Mouse (Mus musculus): Measurements from ENCODE around the gene Ext2. TPM values are rescaled to one million over a fixed set of nuclear protein-coding genes. Genes with fewer than 3 reads are reported as not detected.
A peak's percentile ranks its signal among the peaks of the same experiment; 100 is the strongest.

Gene Ext2
- polyA plus RNA-seq, 1 experiment from 2014 or later: 71.3 TPM

GRCm38 (mm10) chr2:93797162-93797795, 25.1 kb downstream of the Ext2 start:
- Histone ChIP-seq H3K4me1 (ENCODE audit: control insufficient read depth, insufficient read depth, low read length) (no peaks in the 10 kb centered on the region), H3K4me2 (ENCODE audit: low read length) (no peak overlapping the region), H3K9me3 (replicated peaks; ENCODE audit: control insufficient read depth, low read length, poor library complexity, severe bottlenecking) (no peaks in the 10 kb centered on the region), H3K27me3 (ENCODE audit: control insufficient read depth, insufficient read depth, low read depth, low read length) (no peaks in the 10 kb centered on the region), H3K36me3 (ENCODE audit: control insufficient read depth, insufficient read depth, low read length) (peaks cover 32% of the 10 kb centered on the region), H3K4me3 (ENCODE audit: low read depth, low read length) (no peak overlapping the region), H3K27ac (ENCODE audit: low read length) (no peak overlapping the region), H3K9ac (ENCODE audit: low read depth, low read length) (no peak overlapping the region)
- ATAC-seq: no peak
- 92% methylated on average over 19 of the region's 19 CpGs for WGBS

DNA sequence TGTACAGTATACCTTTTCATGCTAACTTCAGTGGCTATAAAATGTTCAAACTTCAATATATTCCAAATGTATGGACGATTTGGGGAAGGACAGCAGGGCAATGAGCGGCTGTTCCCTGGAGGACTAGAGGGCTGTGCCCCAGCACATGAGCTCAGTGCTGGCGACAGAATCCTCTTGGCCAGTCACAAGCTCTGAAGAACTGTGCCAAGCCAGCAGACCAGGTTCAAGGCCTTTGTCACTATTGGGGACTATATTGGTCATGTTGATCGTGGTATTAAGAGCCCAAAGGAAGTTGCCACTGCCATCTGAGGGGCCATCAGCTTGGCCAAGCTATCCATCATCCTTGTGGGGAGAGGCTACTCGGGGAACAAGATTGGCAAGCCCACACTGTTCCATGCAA, 28.0 kb downstream of the Ext2 start:
- no peak for ATAC-seq
- WGBS: 95% methylated on average over 5 of the region's 5 CpGs
- H3K9me3 ChIP-seq (replicated peaks; ENCODE audit: control insufficient read depth, low read length, poor library complexity, severe bottlenecking): no peaks in the 10 kb centered on the region
- no peaks in the 10 kb centered on the region for H3K27me3 ChIP-seq (ENCODE audit: control insufficient read depth, insufficient read depth, low read depth, low read length)
- no peak overlapping the region for H3K4me3 ChIP-seq (ENCODE audit: low read depth, low read length)
- no peaks in the 10 kb centered on the region for H3K4me1 ChIP-seq (ENCODE audit: control insufficient read depth, insufficient read depth, low read length)
- no peak overlapping the region for H3K4me2 ChIP-seq (ENCODE audit: low read length)
- H3K36me3 ChIP-seq (ENCODE audit: control insufficient read depth, insufficient read depth, low read length): peaks cover 33% of the 10 kb centered on the region
- H3K9ac ChIP-seq (ENCODE audit: low read depth, low read length): no peak overlapping the region
- no peak overlapping the region for H3K27ac ChIP-seq (ENCODE audit: low read length)

DNA sequence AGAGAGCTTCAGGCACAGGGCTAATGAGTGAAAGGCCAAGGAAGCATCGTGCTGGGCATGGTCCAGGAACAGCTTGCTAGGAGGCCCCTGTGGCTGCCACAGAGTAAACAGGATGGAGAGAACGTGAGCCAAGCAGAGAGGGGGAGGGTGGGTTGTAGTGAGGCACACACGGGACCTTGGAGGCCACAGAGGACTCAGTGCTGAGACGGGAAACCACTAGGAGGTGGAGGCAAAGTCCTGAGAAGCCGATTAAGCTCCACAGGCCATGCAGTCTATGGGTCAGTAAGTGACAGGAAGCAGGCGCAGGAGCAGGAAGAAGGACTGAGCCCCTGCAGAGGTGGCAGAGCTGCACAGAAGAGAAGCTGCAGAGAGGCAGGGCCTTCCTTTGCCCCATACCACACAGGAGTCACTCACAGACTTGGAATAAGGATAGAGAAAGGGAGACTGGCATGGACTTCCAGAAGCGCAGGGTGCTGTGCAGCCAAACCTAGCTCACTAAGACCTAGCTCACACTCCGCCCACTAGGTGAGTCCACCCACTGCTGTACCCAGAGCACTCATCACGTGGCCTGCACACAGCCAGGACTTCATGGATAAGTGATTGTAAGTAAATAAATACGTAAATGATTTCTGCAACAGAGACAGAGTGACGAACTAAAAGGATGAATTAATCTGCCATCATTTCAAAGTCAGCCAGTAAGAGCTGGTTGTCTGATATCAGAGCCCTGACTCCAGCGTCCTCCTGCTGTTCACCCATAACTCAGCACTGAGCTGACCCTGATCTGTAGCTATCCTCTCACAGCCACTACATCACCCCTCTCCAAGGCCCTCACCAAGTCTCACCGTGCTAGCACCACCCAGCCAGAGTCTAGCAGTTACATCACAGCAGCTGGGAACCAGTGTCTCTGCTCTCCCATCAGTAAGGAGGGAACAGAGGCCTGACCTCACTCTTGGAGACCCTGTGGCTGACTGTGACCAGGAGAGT, 30.6 kb downstream of the Ext2 start:
- 0 out of 2 replicates have a peak, but pooled peaks have one; percentile 27 for ATAC-seq

DNA sequence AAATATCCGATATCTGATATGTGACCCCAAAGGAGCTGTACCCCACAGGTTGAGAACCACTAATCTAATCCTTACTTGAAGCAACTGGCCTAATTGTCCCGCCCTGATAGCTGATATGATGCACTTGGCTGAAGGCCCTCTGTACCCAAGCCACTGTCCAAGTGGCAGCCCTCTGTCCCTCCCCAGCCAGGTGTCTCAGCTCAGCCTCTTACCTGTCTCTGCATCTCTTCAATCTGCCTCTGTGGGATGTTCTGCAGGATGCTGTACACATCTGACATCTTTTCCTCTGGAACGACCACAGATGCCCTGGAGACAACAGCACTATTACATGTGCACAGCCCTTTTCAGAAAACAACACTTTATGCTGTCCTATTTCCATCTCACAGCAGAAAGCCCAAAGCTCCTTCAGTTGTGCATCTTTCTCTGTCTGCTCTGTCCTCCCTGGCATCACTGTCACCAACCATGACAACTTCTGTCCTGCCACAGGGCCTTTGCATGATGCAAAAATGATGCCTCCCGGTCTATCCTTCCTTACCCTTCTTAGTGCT, 31.5 kb downstream of the Ext2 start:
- Histone ChIP-seq H3K4me2 (ENCODE audit: low read length) (no peak overlapping the region), H3K27me3 (ENCODE audit: control insufficient read depth, insufficient read depth, low read depth, low read length) (no peaks in the 10 kb centered on the region), H3K36me3 (ENCODE audit: control insufficient read depth, insufficient read depth, low read length) (peaks cover 23% of the 10 kb centered on the region), H3K27ac (ENCODE audit: low read length) (no peak overlapping the region), H3K9me3 (replicated peaks; ENCODE audit: control insufficient read depth, low read length, poor library complexity, severe bottlenecking) (no peaks in the 10 kb centered on the region), H3K4me3 (ENCODE audit: low read depth, low read length) (no peak overlapping the region), H3K9ac (ENCODE audit: low read depth, low read length) (no peak overlapping the region), H3K4me1 (ENCODE audit: control insufficient read depth, insufficient read depth, low read length) (peaks cover 3% of the 10 kb centered on the region)
- ATAC-seq: no peak
- WGBS: 86% methylated on average over 4 of the region's 4 CpGs

More for the DNA sequence above, 30.6 kb downstream of the Ext2 start:
- Histone ChIP-seq H3K4me1 (ENCODE audit: control insufficient read depth, insufficient read depth, low read length) (no peaks in the 10 kb centered on the region), H3K4me2 (ENCODE audit: low read length) (no peak overlapping the region), H3K4me3 (ENCODE audit: low read depth, low read length) (no peak overlapping the region), H3K9me3 (replicated peaks; ENCODE audit: control insufficient read depth, low read length, poor library complexity, severe bottlenecking) (no peaks in the 10 kb centered on the region), H3K27me3 (ENCODE audit: control insufficient read depth, insufficient read depth, low read depth, low read length) (no peaks in the 10 kb centered on the region), H3K36me3 (ENCODE audit: control insufficient read depth, insufficient read depth, low read length) (peaks cover 25% of the 10 kb centered on the region), H3K27ac (ENCODE audit: low read length) (no peak overlapping the region), H3K9ac (ENCODE audit: low read depth, low read length) (no peak overlapping the region)
- 62% methylated on average over 13 of the region's 13 CpGs for WGBS

DNA sequence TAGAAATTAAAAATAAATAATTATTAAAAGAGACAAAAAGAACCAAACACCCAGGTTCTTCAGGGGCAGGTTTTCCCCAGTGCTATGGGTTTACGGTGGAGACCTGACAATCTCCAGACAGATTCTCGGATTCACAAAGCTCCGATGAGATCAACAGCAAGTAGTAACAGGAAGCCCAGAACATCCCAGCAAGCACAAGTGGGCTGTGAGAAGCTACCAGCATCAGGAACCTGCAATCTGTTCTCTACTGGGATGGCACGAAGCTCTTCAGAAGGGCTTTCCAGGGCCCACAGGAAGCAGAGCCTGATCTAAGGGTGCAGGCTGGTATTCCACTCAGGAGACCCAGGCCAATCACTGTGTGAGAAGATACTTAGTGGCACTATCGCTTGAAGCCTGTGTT, 33.8 kb downstream of the Ext2 start:
- H3K4me1 ChIP-seq (ENCODE audit: control insufficient read depth, insufficient read depth, low read length): peaks cover 18% of the 10 kb centered on the region
- peaks cover 8% of the 10 kb centered on the region for H3K36me3 ChIP-seq (ENCODE audit: control insufficient read depth, insufficient read depth, low read length)
- no peak overlapping the region for H3K9ac ChIP-seq (ENCODE audit: low read depth, low read length)
- no peak for ATAC-seq
- 86% methylated on average over 5 of the region's 5 CpGs for WGBS
- no peak overlapping the region for H3K4me2 ChIP-seq (ENCODE audit: low read length)
- no peaks in the 10 kb centered on the region for H3K27me3 ChIP-seq (ENCODE audit: control insufficient read depth, insufficient read depth, low read depth, low read length)
- no peaks in the 10 kb centered on the region for H3K9me3 ChIP-seq (replicated peaks; ENCODE audit: control insufficient read depth, low read length, poor library complexity, severe bottlenecking)
- no peak overlapping the region for H3K4me3 ChIP-seq (ENCODE audit: low read depth, low read length)
- H3K27ac ChIP-seq (ENCODE audit: low read length): no peak overlapping the region

DNA sequence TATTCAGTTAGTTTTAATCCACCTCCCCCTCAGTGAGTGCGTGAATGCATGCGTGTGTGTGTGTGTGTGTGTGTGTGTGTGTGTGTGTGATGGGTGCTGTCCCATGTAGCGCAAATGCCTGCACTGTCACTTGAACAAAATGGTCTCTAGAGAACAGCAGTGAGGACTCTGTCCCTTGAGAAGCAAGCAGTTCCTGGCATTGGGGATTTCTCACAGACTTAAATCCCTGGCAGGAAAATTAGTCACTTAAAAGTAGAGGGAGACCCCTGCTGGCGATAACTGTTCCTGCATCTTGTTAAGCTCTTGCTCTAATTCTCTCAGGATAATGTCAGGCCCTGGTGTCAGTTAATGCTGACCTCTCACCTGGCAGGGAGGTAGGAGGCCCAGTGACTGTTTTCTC, 36.2 kb downstream of the Ext2 start:
- Histone ChIP-seq H3K9ac (ENCODE audit: low read depth, low read length) (no peak overlapping the region), H3K36me3 (ENCODE audit: control insufficient read depth, insufficient read depth, low read length) (peaks cover 4% of the 10 kb centered on the region), H3K4me3 (ENCODE audit: low read depth, low read length) (no peak overlapping the region), H3K4me2 (ENCODE audit: low read length) (no peak overlapping the region), H3K4me1 (ENCODE audit: control insufficient read depth, insufficient read depth, low read length) (peaks cover 18% of the 10 kb centered on the region), H3K27me3 (ENCODE audit: control insufficient read depth, insufficient read depth, low read depth, low read length) (no peaks in the 10 kb centered on the region), H3K27ac (ENCODE audit: low read length) (no peak overlapping the region), H3K9me3 (replicated peaks; ENCODE audit: control insufficient read depth, low read length, poor library complexity, severe bottlenecking) (no peaks in the 10 kb centered on the region)
- WGBS: 51% methylated on average over 4 of the region's 4 CpGs
- ATAC-seq: peak; percentile 65

GRCm38 (mm10) chr2:93785432-93785798, 37.0 kb downstream of the Ext2 start:
- Histone ChIP-seq H3K27me3 (ENCODE audit: control insufficient read depth, insufficient read depth, low read depth, low read length) (no peaks in the 10 kb centered on the region), H3K27ac (ENCODE audit: low read length) (no peak overlapping the region), H3K9me3 (replicated peaks; ENCODE audit: control insufficient read depth, low read length, poor library complexity, severe bottlenecking) (no peaks in the 10 kb centered on the region), H3K9ac (ENCODE audit: low read depth, low read length) (no peak overlapping the region), H3K4me2 (ENCODE audit: low read length) (no peak overlapping the region), H3K4me3 (ENCODE audit: low read depth, low read length) (no peak overlapping the region), H3K4me1 (ENCODE audit: control insufficient read depth, insufficient read depth, low read length) (peaks cover 18% of the 10 kb centered on the region), H3K36me3 (ENCODE audit: control insufficient read depth, insufficient read depth, low read length) (peaks cover 3% of the 10 kb centered on the region; the same call in 1 of the 2 replicates)
- WGBS: 19% methylated on average over 2 of the region's 2 CpGs
- no peak for ATAC-seq

DNA sequence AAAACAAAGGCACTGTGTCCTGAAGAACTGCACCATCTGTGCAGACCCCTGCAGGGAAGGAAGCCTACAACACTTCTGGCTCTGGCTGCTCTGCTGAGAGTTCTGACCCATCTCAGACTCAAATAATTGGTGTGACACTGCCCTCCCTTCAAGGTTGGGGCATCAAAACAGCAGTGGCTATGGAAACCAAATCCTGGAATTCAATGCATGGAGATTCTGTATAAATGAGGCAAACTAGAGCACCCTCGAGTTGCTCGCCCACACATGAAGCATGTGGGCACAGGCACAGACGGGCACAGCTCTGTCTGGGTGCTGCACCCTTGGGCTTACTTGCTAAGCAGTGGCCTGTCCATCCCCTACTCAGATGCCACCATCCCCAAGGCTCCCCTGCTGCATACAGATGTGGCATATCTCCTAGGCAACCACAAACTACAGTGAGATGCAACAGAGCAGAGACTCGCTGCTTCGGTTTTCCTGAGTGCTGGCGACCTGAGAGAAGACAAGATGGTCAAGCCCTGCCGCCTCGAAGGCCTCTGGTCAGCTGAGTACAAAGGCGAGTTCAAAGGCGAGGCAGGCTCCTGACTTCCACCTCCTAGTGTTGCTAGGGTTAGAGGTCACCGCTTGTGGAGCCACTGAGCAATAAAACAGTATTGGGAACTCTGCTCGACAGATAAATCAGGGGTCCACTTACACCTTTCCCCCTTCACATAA, 37.5 kb downstream of the Ext2 start:
- Histone ChIP-seq H3K4me1 (ENCODE audit: control insufficient read depth, insufficient read depth, low read length) (peaks cover 21% of the 10 kb centered on the region), H3K4me2 (ENCODE audit: low read length) (no peak overlapping the region), H3K27ac (ENCODE audit: low read length) (no peak overlapping the region), H3K9me3 (replicated peaks; ENCODE audit: control insufficient read depth, low read length, poor library complexity, severe bottlenecking) (no peaks in the 10 kb centered on the region), H3K4me3 (ENCODE audit: low read depth, low read length) (no peak overlapping the region), H3K36me3 (ENCODE audit: control insufficient read depth, insufficient read depth, low read length) (no peaks in the 10 kb centered on the region), H3K9ac (ENCODE audit: low read depth, low read length) (0 out of 2 replicates have a peak overlapping the region, but pooled peaks have one; percentile 1), H3K27me3 (ENCODE audit: control insufficient read depth, insufficient read depth, low read depth, low read length) (no peaks in the 10 kb centered on the region)
- peak; percentile 56 for ATAC-seq
- 15% methylated on average over 12 of the region's 12 CpGs for WGBS
